Mouse (Mus musculus): Measurements from ENCODE around the gene Znhit2.

GRCm38 (mm10) chr19:6040002-6040401 is 21.0 kb upstream of the Znhit2 start:
- TF ChIP-seq CTCF (IDR thresholded peaks at IDR 0.05) (no peak), EP300 (IDR thresholded peaks at IDR 0.05) (no peak)

Data from lung, postnatal 0 days (tissue).